Mouse (Mus musculus) skeletal muscle tissue, adult 2 months (tissue): Measurements from ENCODE around the gene Gm5431.

ENCODE experiments used
- DNase-seq: peaks from one replicate; pipeline ENCODE4 v3.0.0-alpha.2; 2012; ENCODE audit warnings: low read depth, low spot score

Gm5431 gene

GRCm38 (mm10) chr11:48838879-48839680, 62.9 kb downstream of the Gm5431 start:
- DNase-seq, result no peak

- DNase-seq, result no peak
These were observed 63.7 kb downstream of the Gm5431 start for GRCm38 (mm10) chr11:48838181-48838797.
